Mouse (Mus musculus) limb, embryonic 13.5 days (tissue): ENCODE measurements at regions not wholly inside any gene's neighbourhood (a gene's known extent, or its start where the extent isn't known, plus 50 kb on each side); places are given as distances from the start of the nearest gene placed in this dataset.

ENCODE experiments used
- ATAC-seq: fragments of 200-750 bp; cut with Nextera tagmentation; 2 replicates; pipeline ENCODE4 v1.8.0; 2017; ENCODE audit warnings: low read depth, moderate number of reproducible peaks, moderate TSS enrichment; ENCODE audit not compliant: low FRiP score
- H3K27ac ChIP-seq: fragments of 300-500 bp; sonication (generic); 2 replicates; pipeline ENCODE4 v1.5.1; 2015; ENCODE audit warnings: inconsistent platforms, mild to moderate bottlenecking, moderate library complexity
- H3K27me3 ChIP-seq: fragments of 300-500 bp; sonication (generic); 2 replicates; pipeline ENCODE4 v1.6.1; 2015; ENCODE audit warnings: mild to moderate bottlenecking, inconsistent platforms
- H3K36me3 ChIP-seq: fragments of 300-500 bp; sonication (generic); 2 replicates; pipeline ENCODE4 v1.6.1; 2015; ENCODE audit warnings: inconsistent platforms, mild to moderate bottlenecking, moderate library complexity
- H3K4me1 ChIP-seq: fragments of 300-500 bp; sonication (generic); 2 replicates; pipeline ENCODE4 v1.6.1; 2015; ENCODE audit warnings: inconsistent platforms
- H3K4me2 ChIP-seq: fragments of 300-500 bp; sonication (generic); replicated peaks from 2 replicates; pipeline ENCODE4 v1.6.1; 2015; ENCODE audit warnings: inconsistent platforms, mild to moderate bottlenecking, moderate library complexity
- H3K4me3 ChIP-seq: fragments of 300-500 bp; sonication (generic); 2 replicates; pipeline ENCODE4 v1.5.1; 2015; ENCODE audit warnings: moderate library complexity, mild to moderate bottlenecking, inconsistent platforms
- H3K9ac ChIP-seq: fragments of 300-500 bp; sonication (generic); 2 replicates; pipeline ENCODE4 v1.6.1; 2015; ENCODE audit warnings: mild to moderate bottlenecking, inconsistent platforms
- H3K9me3 ChIP-seq: fragments of 300-500 bp; sonication (generic); 2 replicates; pipeline ENCODE4 v1.6.1; 2016; ENCODE audit warnings: inconsistent platforms
- WGBS: fragments of 180-500 bp; shearing (Covaris S2); methylation state at CpG from one replicate; pipeline ENCODE4 v1.1.7; 2015; 5-methylcytosine and 5-hydroxymethylcytosine counted together

GRCm38 (mm10) chr17:31779466-31779865 is 76.1 kb downstream of the Sik1 start:
- no peak overlapping the region for H3K27ac ChIP-seq
- no peaks in the 10 kb centered on the region for H3K9me3 ChIP-seq
- no peak overlapping the region for H3K9ac ChIP-seq
- H3K4me1 ChIP-seq = peaks cover 24% of the 10 kb centered on the region
- no peak overlapping the region for H3K4me3 ChIP-seq
- H3K36me3 ChIP-seq = no peaks in the 10 kb centered on the region
- no peak overlapping the region for H3K4me2 ChIP-seq
- no peaks in the 10 kb centered on the region for H3K27me3 ChIP-seq
- WGBS = 84% methylated on average over 3 of the region's 3 CpGs
- ATAC-seq = no peak

GRCm38 (mm10) chr17:31782251-31782650 is 73.4 kb downstream of the Sik1 start:
- Histone ChIP-seq H3K27me3 (no peaks in the 10 kb centered on the region), H3K27ac (no peak overlapping the region), H3K9ac (no peak overlapping the region), H3K9me3 (no peaks in the 10 kb centered on the region), H3K36me3 (no peaks in the 10 kb centered on the region), H3K4me2 (no peak overlapping the region), H3K4me1 (peaks cover 13% of the 10 kb centered on the region), H3K4me3 (no peak overlapping the region)
- WGBS = 84% methylated on average over 6 of the region's 6 CpGs
- ATAC-seq = peak; percentile 17; the same call in 1 of the 2 replicates

- no peaks in the 10 kb centered on the region for H3K36me3 ChIP-seq
- no peaks in the 10 kb centered on the region for H3K27me3 ChIP-seq
- peaks cover 5% of the 10 kb centered on the region for H3K4me1 ChIP-seq
- no peak overlapping the region for H3K4me2 ChIP-seq
- no peaks in the 10 kb centered on the region for H3K9me3 ChIP-seq
- no peak overlapping the region for H3K27ac ChIP-seq
- H3K9ac ChIP-seq = no peak overlapping the region
- ATAC-seq = no peak
- H3K4me3 ChIP-seq = no peak overlapping the region
- 87% methylated on average over 5 of the region's 5 CpGs for WGBS
These were observed 72.5 kb downstream of the Sik1 start for GRCm38 (mm10) chr17:31783071-31783470.

DNA sequence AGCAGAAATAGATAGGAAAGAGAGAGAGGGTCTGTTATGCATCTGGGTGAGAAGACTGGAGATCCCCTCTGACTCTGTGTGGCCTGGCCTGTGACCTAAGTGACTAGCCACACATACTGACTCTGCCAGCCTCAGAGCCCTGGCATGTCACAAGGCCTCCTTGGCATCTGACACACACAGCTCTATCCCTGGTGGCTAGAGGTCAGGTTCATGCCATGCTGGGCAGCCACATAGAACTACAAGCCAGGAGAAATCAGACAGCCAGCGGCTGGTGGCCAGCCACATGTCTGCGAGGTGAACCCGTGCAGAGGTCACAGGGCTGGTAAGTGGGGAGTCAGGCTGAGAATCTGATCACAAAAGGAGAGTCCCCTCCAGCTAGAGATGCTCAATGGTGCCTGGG is 67.3 kb downstream of the Sik1 start:
- Histone ChIP-seq H3K4me1 (peaks cover 26% of the 10 kb centered on the region), H3K9me3 (no peaks in the 10 kb centered on the region), H3K9ac (no peak overlapping the region), H3K4me2 (no peak overlapping the region), H3K27ac (no peak overlapping the region), H3K4me3 (no peak overlapping the region), H3K36me3 (no peaks in the 10 kb centered on the region), H3K27me3 (0 out of 2 replicates have a peak, but pooled peaks cover 8% of the 10 kb centered on the region)
- ATAC-seq = no peak
- 89% methylated on average over 3 of the region's 3 CpGs for WGBS

GRCm38 (mm10) chr17:31789068-31789583 is 66.5 kb downstream of the Sik1 start:
- H3K27me3 ChIP-seq = 0 out of 2 replicates have a peak, but pooled peaks cover 8% of the 10 kb centered on the region
- 0 out of 2 replicates have a peak overlapping the region, but pooled peaks have one; percentile 27 for H3K9ac ChIP-seq
- H3K27ac ChIP-seq = no peak overlapping the region
- H3K4me1 ChIP-seq = peaks cover 33% of the 10 kb centered on the region
- H3K4me2 ChIP-seq = no peak overlapping the region
- no peaks in the 10 kb centered on the region for H3K9me3 ChIP-seq
- no peak for ATAC-seq
- no peaks in the 10 kb centered on the region for H3K36me3 ChIP-seq
- 75% methylated on average over 9 of the region's 9 CpGs for WGBS
- no peak overlapping the region for H3K4me3 ChIP-seq

DNA sequence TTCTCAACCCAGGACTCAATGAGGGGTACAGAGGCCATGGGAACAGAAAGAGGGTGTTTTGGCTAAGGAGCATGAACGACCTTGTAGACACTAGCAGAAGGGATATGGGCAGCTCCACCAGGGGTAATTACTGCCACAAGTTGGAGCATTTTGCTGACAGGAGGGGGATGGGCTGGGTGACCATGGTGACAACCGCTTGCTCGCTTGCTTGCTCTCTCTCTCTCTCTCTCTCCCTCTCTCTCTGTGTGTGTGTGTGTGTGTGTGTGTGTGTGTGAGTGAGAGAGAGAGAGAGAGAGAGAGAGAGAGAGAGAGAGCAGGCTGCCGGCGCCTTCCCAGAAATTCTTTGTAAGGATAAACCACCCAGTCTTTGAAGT is 65.7 kb downstream of the Sik1 start:
- H3K9ac ChIP-seq = no peak overlapping the region
- no peak overlapping the region for H3K27ac ChIP-seq
- H3K4me2 ChIP-seq = peak overlapping the region; percentile 45; the same call in 1 of the 2 replicates
- whole genome bisulfite sequencing = 13% methylated on average over 3 of the region's 5 CpGs
- no peaks in the 10 kb centered on the region for H3K36me3 ChIP-seq
- 0 out of 2 replicates have a peak, but pooled peaks cover 8% of the 10 kb centered on the region for H3K27me3 ChIP-seq
- ATAC-seq = no peak
- no peak overlapping the region for H3K4me3 ChIP-seq
- peaks cover 33% of the 10 kb centered on the region for H3K4me1 ChIP-seq
- H3K9me3 ChIP-seq = no peaks in the 10 kb centered on the region

DNA sequence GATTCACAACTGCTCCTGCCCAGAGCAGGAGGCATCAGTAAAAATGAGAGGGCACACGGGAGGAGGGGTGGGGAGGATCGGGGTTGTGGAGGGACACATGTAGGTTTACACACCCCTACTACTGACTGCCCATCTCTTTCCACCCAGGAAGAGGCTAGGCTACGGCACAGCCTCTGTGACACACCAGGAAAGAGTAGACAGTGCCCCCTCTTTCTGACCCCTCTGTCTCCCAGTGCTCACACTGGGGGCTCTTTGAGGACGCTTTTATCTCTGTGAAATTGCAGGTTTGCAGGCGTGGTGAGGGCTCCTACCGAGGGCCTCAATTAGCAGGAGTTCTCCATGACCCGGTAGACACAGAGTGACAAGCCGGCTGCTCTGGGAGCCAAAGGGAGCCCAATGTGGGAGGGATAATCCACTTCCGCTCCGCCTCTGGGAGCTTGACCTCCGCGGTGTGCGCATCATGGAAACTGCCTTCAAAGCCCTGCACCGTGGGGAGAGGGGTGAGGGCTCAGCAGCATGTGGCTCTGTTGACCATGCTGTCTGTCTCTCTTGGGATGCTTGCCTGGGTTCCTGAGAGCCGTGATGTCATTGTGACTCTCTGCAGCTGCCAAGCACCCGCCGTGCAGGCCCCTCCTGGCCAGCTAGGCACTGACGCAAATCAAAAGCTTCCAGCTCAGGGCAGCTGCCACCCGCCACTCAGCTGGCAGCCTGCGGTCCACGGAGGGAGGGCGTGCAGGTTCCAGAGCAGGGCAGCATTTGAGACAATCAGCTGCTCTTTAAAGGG is 65.1 kb downstream of the Sik1 start:
- no peaks in the 10 kb centered on the region for H3K9me3 ChIP-seq
- H3K27me3 ChIP-seq = 0 out of 2 replicates have a peak, but pooled peaks cover 8% of the 10 kb centered on the region
- peak overlapping the region; percentile 45 for H3K4me2 ChIP-seq
- peaks cover 33% of the 10 kb centered on the region for H3K4me1 ChIP-seq
- H3K4me3 ChIP-seq = no peak overlapping the region
- ATAC-seq = peak; percentile 71
- WGBS = 12% methylated on average over 22 of the region's 22 CpGs
- no peak overlapping the region for H3K9ac ChIP-seq
- H3K27ac ChIP-seq = peak overlapping the region; percentile 28; the same call in 1 of the 2 replicates
- H3K36me3 ChIP-seq = no peaks in the 10 kb centered on the region

GRCm38 (mm10) chr17:31791656-31792055 is 63.9 kb downstream of the Sik1 start:
- no peak overlapping the region for H3K27ac ChIP-seq
- H3K36me3 ChIP-seq = no peaks in the 10 kb centered on the region
- no peaks in the 10 kb centered on the region for H3K9me3 ChIP-seq
- H3K4me2 ChIP-seq = no peak overlapping the region
- no peak overlapping the region for H3K4me3 ChIP-seq
- peaks cover 33% of the 10 kb centered on the region for H3K4me1 ChIP-seq
- H3K9ac ChIP-seq = no peak overlapping the region
- WGBS = 94% methylated on average over 17 of the region's 17 CpGs
- 0 out of 2 replicates have a peak, but pooled peaks cover 8% of the 10 kb centered on the region for H3K27me3 ChIP-seq
- ATAC-seq = no peak

DNA sequence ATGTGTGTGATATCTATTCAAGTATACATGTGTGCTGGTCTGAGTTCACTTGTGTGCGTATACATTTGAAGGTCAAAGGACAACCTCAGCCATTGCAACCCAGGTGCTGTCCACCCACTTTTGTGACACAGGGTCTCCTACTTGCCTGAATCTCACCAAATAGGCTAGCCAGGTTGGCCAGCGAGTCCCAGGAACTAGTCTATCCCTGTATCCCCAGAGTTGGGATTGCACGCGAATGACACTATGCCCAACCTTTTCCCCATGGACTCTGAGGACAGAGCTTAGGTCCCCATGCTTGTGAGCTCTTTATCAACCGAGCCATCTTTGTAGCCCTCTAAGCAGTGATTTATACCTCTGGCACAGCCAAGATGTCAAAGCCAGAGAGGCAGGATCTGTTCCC is 62.6 kb downstream of the Sik1 start:
- Histone ChIP-seq H3K36me3 (no peaks in the 10 kb centered on the region), H3K4me2 (no peak overlapping the region), H3K4me1 (peaks cover 33% of the 10 kb centered on the region), H3K9me3 (no peaks in the 10 kb centered on the region), H3K4me3 (no peak overlapping the region), H3K9ac (no peak overlapping the region), H3K27ac (no peak overlapping the region), H3K27me3 (0 out of 2 replicates have a peak, but pooled peaks cover 8% of the 10 kb centered on the region)
- no peak for ATAC-seq
- whole genome bisulfite sequencing = 85% methylated on average over 5 of the region's 5 CpGs

DNA sequence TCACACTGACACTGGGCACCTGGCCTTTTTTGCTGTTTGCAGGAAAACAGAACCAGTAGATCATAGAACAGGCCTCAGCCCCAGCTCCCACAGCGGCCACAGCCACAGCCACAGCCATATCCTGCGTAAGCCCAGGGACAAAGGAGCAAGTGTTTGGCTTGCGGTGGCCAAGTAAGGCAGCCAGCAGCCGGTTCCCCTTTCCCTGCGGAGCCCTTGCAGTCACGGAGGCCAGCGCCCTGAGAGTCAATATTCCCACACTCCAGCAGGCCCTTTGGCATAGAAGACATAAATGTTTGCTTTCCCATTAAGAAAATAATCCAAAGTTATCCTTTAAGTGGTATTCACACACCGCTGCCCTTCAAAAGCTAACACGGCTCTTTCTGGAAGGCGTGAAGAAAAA is 62.1 kb downstream of the Sik1 start:
- no peak overlapping the region for H3K9ac ChIP-seq
- no peak for ATAC-seq
- H3K4me3 ChIP-seq = no peak overlapping the region
- no peaks in the 10 kb centered on the region for H3K9me3 ChIP-seq
- H3K4me2 ChIP-seq = no peak overlapping the region
- peaks cover 33% of the 10 kb centered on the region for H3K4me1 ChIP-seq
- 74% methylated on average over 10 of the region's 10 CpGs for WGBS
- no peak overlapping the region; the same call in 1 of the 2 replicates for H3K27ac ChIP-seq
- H3K27me3 ChIP-seq = 0 out of 2 replicates have a peak, but pooled peaks cover 8% of the 10 kb centered on the region
- no peaks in the 10 kb centered on the region for H3K36me3 ChIP-seq

- 67% methylated on average over 4 of the region's 4 CpGs for WGBS
These were observed 61.6 kb downstream of the Sik1 start for GRCm38 (mm10) chr17:31793964-31794363.

More at GRCm38 (mm10) chr17:31793964-31794363, 61.6 kb downstream of the Sik1 start:
- no peak overlapping the region for H3K9ac ChIP-seq
- H3K4me1 ChIP-seq = peaks cover 33% of the 10 kb centered on the region
- no peak overlapping the region for H3K4me3 ChIP-seq
- no peak overlapping the region for H3K4me2 ChIP-seq
- ATAC-seq = no peak
- H3K36me3 ChIP-seq = no peaks in the 10 kb centered on the region
- no peaks in the 10 kb centered on the region for H3K9me3 ChIP-seq
- H3K27me3 ChIP-seq = 0 out of 2 replicates have a peak, but pooled peaks cover 8% of the 10 kb centered on the region
- H3K27ac ChIP-seq = no peak overlapping the region; the same call in 1 of the 2 replicates
